Mouse (Mus musculus) neural tube, embryonic 13.5 days (tissue): ENCODE data around the gene Lmbrd1. TPM values are rescaled to one million over a fixed set of nuclear protein-coding genes. Genes with fewer than 3 reads are reported as not detected.

Experiments
- polyA plus RNA-seq: library from polyadenylated mRNA; unstranded; fragments of >200 nt; fragmentation: Nextera tagmentation; extraction: Ambion mirVana; gene quantifications from 2 replicates; pipeline ENCODE4 v1.2.1, GENCODE M21; 2015

Gene Lmbrd1
- polyA plus RNA-seq, 1 experiment from 2014 or later: 39.0 TPM

Other genes starting within 250 kb of the Lmbrd1 start
- gene Col19a1, start 91.2 kb upstream of the Lmbrd1 start, polyA plus RNA-seq: 2.5 and 2.9 TPM in 2 replicates